Mouse (Mus musculus) layer of hippocampus, postnatal 10 days (tissue): ENCODE measurements at regions not wholly inside any gene's neighbourhood (a gene's known extent, or its start where the extent isn't known, plus 50 kb on each side); places are given as distances from the start of the nearest gene placed in this dataset.
A peak's percentile ranks its signal among the peaks of the same experiment; 100 is the strongest.

Experiments used
- DNase-seq, 2 experiments: peaks; one replicate each; pipeline ENCODE4 v3.0.0; 2021; ENCODE audit warnings: low spot score in 2 of 2

DNA sequence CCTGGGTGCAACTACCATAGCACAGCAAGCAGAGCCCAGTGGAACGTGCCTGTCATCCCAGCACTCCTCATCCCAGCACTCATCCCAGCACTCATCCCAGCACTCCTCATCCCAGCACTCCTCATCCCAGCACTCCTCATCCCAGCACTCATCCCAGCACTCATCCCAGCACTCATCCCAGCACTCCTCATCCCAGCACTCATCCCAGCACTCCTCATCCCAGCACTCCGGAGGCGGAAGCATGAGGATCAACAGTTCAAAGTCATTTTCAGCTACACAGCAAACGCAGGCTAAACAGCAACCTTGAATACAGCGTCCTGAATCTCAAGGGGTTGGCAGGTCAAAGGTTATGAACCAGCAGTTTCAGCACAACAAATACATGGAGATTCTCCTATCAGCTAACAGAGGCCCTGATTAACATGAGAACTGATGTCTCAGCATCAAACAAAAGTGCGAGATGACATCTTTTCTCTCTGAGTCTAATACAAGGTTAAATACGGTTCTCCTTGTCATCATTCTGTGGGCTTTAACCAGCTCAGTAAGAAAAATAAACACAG, 211.8 kb downstream of the Pdcd6ip start:
- no peak for DNase-seq

DNA sequence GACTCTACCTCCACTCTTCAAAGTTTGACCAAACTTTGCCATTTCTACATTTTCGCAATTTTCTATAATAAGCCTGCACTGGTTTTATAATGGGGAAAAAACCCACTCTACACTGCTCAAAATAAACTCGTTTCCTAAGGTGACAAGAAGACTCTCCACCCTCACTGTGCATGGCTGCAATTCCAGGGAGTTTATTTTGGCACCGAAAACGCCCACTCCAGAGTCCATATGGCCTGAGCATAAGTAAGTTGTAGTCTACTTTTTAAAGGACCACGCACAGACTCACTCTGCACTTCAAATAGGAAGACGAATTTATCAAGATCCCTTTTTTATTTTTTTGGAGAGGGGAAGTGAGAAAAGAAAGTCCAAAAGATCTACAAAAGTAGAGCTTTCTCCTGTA, 219.4 kb downstream of the Pdcd6ip start:
- DNase-seq, result no peak

DNA sequence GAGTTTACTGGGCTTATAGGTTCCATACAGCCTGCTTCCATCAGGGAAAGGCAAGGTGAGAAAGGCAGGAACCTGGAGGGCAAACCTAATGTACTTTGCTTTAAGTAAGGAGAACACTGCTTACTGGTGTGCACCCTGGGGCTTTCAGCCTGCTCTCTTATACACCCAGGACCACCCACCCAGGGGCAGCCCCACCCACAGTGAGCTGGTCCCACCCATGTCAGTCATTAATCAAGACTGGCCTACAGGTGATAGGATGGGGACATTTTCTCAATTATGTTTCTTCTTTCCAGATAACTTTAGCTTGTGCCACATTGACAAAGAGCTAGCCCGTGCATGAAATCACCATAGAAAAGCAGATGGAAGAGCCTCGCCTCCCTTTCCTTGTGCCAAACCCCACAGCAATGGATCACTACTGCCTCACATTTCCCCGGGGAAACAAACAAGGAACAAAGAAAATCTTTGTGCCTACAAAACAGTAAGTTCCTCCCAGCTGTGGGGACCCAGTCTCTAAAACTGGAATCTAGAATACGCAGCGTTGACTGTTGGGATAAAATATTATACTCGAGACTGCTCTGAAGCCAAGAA, 221.5 kb downstream of the Pdcd6ip start:
- no peak for DNase-seq

DNA sequence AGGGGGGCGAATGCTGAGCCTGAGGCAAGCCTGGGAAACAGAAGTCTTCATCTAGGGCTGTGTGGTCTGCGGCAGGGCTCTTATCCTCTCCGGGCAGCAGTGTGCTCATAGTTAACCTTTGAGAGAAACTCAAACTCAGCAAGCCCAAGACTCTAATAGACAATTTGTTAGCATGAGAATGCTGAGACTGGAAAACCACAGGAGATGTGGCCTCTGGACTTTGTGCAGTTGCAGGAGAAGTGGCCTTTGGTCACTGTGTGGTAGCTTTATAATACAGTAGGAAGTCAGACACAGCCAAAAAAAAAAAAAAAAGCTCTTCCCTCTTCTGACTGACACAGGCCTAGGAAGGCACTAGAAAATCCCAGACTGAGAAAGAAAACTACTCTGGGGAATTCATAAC, 228.2 kb downstream of the Pdcd6ip start:
- no peak for DNase-seq

DNA sequence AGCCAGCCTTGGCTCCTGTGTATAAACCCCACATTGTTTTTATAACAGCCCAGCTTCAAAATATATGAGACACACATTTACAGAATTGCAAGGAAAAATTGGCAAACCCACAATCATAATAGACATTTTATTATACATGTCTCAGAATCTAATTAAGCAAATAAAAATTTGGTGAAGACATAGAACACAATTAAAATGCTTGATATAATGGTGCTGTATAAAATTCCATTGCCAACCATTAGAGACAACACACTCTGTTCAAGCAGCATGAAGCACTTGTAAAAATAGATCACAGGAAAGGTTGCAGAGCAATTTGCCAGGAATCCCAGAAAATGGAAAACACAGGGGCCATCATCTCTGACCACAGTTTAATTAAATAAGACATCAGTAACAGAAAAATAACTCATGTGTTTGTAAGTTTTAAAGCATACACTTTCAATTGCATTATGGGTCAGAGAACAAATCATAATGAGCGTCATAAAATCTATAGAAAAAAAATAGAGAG, 229.2 kb downstream of the Pdcd6ip start:
- no peak for DNase-seq

DNA sequence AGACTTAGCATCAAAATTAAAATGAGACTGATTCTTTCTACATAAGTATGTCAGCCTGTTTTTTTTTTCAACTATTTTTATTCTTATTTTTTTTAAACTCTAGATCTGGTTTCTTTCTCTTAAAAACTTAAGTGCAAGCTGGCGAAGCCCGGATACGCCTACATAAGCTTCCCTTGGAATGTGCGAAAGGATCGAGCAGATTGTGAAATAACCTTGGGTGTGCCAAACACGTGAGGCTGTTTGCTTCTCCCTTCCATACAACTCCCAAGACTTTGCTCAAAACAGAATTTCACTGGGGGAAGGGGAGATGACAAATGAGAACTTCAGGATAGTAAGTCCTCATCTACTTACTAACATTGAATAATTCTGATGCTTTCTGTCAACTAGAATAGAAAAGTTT, 236.3 kb downstream of the Pdcd6ip start:
- DNase-seq, result no peak

DNA sequence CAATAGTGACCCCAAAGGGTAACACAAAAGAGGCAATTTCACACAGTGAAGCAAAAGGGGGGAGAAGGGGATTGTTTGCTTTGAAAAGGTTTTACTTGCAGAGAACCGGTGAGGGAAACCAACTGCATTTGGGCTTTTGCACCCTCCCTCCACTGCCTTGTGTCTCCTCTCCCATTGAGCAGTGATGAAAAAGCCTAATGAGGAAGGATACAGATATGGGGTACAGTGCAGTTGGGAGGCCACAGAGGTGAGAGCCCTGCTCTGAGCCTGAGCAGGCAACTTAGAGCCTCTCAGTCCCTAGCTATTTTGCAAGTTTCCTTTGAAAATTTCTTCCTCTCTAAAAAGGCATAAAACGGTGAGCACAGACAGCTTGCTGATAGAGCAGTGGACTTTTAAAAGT, 245.2 kb downstream of the Pdcd6ip start:
- no peak for DNase-seq

DNA sequence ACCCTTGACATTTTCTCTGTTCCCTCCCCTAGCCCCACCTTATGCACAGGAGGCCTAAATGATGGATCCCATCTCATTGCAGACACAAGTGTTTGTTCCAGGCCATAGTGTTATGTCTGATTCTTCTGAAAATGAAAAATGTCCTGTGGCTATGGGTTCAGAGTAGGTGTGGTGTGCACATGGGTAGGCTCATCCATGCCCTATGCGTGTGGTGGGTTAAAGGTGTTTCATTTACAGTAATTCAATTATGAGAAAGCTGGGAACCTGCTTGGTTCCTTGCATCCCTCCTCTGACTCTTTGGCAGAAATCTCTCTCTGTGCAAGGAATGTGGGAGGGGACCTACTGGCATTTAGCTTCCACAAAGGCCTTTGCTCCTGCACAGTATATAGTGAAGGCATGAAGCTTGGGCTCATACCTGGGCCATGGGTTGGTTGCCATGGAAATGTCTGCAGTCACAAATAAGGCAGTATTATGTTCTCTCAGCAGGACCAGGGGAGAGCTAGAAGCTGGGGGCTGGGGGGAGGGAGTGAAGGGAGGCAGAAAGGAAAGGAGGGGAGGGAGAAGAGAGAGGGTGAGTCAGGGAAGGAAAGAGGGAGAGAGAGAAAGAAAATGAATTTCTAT, 245.7 kb downstream of the Pdcd6ip start:
- DNase-seq, result no peak

DNA sequence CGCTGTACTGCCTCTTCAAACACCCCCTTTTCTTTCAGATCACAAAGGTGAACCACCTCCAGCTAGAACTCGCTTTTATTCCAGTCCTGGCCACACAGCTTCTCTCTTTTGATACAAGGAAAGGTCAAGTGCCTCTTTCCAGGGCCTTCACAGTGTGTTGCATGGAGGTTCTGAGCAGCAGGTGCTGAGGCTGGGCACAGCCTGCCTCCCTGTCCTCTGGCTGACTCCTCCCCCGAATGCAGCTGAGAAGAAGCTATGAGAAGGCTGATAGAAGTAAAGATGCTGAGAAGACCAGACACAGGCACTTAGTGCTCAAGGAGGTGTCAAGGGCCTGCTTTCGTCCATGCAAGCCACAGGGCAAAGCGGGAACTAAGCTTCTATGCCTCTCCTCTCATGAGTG, 248.2 kb downstream of the Pdcd6ip start:
- DNase-seq, result no peak

DNA sequence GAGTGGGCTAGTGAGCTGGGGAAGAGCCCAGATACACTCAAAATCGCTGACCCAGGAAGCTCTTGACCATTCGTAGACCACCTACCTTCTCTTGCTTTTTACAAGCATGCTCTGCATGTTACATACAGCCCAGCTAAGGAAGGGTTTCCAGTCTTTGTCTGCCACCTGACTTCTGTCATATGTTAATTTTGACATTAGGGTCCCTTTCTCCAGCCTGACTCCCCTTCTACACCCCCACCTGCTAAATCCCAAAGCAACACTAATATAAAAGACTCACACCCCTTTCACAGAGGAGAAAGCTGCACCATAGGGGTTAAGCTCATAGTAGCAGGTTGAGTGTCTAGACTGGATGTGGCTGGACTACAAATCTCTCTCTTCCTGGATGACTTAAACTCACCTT, 248.8 kb downstream of the Pdcd6ip start:
- DNase-seq, result no peak

DNA sequence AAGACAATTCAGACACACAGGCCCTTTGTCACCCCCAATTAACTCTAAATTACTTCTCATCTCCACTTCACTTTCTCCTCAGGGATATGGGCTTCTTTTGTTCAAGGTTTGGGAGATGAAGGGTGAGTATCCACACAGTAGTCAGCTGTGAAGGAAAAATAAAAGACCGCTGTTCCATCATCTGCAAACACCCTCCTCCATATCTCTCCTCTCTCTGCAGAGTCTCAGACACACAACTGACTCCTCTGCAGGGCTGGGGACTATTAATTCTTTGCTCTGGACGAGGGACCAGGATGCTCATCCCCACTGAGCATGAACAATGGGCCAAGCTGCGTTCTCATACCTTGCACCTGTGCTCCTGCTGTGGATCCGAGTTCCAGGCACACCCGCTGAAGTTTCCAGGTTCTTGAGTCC, 249.3 kb downstream of the Pdcd6ip start:
- no peak for DNase-seq

DNA sequence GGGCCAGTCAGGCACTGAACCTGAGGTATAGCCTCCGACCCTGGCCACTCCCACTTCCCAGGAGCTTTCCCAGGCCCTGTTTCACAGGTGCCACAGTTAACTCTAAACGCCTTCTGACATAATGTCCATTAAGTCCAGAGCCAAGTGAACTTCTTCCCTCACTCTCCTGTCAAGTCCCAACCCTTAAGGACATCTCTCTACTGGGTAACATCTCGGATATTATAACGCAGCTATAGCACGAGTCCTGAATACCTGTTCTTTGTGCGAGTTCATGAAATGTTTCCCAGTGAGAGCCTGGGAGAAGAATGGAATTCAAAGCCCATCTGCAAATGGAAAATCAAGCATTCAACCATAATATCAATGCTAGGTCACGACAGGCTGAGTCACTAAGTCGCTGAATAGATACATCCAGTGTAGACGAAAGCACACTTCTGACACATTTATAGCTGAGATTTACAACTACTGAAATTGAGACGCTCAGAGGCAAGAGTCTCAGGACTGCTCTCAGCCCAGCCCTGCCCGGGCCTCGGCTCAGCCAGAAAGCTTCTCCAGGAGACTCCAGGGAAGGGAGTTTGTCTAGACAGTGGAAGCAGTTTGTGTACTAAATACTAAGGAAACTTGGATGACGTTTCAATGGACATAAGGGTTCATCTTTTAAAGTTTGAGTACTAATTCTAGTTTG, 250.7 kb downstream of the Pdcd6ip start:
- no peak for DNase-seq

DNA sequence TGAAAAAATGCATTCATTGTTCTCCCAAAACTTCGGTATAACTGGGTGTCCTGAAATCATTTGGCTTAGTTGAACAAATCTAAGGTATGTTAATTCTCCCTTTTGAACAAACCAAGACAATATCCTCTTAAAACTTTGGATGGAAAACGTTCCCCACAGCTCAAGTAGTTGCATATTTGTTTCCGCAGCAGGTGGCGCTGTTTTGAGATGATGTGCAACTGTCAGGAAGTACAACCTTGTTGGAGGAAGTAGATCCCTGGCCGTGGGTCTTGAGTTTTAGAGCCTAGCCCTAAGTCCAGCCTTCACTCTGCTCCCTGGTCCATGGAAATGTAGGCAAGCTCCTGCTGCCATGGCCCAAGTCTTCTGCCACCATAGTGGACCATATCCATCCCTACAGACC, 252.5 kb downstream of the Pdcd6ip start:
- DNase-seq, result no peak

DNA sequence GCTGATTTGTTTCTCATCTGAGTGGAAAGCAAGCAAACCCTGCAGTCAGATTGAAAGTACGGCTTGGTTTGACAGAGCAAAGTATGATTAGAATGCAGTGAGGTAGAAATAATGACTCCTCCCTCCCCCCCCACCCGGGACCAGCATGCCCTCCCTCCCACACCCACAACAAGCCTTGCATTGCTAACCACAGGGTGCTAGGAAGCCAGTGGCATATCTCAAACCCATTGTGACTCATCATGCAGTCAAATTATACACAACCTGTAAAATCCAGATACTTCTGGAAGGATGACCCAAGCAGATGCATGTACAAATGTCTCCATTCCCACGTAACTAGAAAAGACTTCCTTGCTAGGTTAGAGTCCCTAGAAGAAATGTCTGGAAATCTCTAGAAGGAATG, 254.8 kb downstream of the Pdcd6ip start:
- DNase-seq, result no peak

DNA sequence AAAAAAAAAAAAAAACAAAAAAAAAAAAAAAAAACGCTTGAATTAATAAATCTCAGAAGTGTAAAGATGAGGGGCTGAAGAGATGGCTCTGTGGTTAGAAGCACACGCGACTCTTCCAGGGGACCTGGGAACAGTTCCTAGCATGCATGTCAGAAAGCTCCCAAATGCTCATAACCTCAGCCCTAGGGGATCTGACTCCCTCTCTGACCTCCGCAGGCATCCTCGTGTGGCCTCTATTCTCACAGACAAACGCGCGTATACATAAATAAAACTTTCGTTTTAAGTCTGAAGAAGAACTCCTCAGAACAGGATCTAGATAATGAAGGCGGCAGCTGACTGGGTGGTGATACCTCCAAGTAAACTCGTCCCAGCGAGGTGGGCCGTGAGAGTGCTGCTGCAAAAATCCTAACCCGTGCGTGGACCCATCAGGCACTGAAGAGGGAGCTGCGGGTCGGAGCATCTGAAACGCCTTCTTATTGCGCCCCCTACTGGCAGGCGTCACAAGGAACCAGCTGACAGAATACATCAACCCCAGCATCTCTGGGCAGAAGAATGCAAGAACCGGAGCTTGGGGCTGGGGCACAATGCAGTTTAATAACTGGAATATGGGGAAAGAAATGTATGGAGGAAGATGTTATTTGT, 266.2 kb downstream of the Pdcd6ip start:
- peak; percentile 81 to 87 for DNase-seq

DNA sequence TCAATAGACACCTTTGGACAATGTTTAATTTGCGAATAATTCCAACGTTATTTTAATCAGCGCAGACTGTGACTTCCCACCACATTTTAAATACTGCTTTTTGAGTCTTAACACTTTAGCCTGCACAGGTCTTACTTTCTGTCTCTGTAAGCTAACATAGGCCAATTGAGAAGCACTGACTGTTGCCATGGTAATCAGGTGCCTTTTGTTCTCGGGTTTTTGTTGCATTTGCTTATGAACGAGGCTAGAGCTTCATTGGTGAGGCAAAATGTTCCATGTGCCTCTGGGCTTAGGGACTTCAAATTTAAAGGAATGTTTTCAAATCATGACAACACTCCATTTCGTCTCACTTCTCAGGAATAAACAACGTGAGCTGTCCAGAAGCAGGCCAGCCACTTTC, 269.7 kb downstream of the Pdcd6ip start:
- DNase-seq, result no peak

DNA sequence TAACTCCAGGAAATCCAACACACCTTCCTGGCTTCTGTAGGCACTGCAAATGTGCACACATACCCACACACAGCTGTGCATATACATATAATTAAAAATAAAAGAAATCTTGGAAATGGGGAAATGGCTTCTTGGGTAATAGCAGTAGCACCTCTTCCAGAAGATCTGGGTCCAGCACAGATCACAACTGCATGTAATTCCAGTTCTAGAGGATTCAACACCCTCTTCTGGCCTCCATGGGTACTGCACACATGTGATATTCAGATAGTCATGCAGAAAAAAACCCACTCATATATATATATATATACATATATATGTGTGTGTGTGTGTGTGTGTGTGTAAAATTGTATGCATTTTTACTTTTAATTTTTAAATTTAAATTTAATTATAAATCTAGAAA, 272.1 kb downstream of the Pdcd6ip start:
- DNase-seq, result peak in 1 of 2 experiments; percentile 25

DNA sequence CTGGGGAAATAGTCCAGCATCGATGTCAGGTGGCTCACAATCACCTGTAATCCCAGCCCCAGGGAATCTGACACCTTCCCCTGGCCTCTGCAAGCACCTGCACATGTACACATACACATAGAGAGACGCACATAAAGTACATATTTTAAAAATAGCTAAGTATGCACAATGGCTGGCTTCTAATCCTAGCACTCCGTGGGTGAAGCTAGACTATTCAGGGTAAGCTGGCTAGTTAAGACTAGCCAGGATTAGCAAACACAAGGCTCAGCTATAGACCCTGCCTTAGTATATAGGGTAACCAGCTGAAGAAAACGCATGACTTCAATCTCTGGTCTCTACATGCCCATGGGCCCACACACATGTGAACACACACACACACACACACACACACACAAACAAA, 274.6 kb downstream of the Pdcd6ip start:
- DNase-seq, result no peak

DNA sequence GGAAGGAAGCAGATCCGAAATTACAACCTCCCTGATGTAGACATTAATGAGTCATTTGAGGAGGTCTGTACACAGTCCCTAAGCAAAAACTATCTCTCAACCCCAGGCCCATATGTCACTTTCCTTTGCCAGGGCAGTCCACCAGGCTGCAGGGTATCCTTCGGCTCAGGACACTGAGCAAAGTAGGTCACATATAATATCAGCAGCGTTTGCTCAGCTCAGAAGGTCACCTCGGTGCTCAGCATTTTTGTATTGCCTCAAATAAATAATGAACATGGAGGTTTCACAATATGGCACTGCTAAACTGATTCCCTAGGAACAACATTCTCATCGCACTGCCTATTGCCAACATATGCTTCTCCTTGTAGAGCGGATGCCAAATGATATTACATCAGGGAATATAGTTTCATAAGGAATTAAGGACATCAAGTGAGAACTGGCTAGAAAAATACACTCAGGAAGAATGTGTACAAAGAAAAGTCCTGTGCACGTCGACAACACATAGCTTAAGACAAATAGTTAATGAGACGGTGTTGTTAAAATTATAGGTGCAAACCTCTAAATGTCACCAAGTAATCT, 275.4 kb downstream of the Pdcd6ip start:
- DNase-seq, result no peak

DNA sequence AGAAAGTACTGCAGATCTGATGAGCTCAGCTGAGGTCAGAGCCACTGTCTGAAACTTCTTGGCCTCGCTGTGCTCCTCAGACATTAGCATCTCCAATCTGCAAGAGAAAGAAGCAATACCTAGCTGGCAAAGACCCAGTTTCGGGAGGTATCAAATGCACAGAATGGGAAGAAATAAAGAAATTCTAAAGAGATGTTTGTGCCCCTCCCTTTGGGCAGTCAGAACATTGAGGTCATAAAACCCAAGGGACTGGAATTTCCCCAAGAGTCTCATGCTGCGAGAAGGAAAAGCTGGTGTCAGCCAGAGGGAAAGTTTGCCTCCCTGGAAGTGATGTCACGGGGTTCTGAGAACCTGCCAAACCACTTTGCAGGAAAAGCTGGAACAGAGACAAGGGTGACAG, 277.6 kb downstream of the Pdcd6ip start:
- DNase-seq, result no peak

DNA sequence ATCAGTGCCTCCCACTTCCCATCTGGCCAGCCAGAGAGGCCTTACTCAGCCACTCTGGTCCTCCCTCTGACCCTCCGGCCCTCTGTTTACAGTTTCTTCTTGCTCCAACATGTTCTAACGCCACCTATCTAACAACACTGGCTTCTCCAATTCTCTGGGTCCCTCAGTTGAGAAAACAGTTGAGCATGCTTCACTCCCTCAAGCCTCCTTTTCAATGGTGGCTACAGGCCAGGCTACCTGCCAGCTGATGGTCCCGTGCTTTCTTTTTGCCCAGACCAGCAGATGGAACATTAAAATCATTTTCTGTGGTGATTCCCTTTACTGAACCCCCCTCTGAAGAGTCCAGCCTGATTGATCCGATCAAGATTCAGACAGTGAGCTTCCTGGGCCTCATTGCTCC, 280.8 kb downstream of the Pdcd6ip start:
- no peak for DNase-seq

DNA sequence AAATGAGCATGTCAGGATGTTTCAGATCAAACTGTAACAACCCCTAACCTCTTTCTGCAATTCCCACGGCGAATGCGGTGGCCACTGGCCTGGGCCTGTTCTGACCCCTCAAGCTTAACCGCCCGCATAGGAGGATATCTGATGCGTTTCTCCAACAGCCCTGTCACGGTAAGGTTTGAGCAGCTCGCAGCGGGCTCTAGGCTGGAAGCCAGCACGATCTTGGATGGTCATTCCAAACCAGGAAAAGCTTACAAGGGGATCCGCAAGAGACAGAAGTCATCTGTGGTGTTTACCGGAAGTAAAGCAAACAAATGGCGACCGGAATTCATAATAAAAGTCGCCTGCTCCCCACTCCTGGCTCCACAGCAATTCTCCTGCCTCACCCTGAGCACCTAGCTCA, 281.7 kb downstream of the Pdcd6ip start:
- no peak for DNase-seq
